Mouse (Mus musculus): ENCODE data around the gene Aldh9a1. TPM values are rescaled to one million over a fixed set of nuclear protein-coding genes. Genes with fewer than 3 reads are reported as not detected.

Gene Aldh9a1
- polyA plus RNA-seq, 1 experiment from 2014 or later: 56.9 TPM

GRCm38 (mm10) chr1:167391241-167391640 lies 41.5 kb downstream of the Aldh9a1 start:
- H3K4me1 ChIP-seq: peaks cover 13% of the 10 kb centered on the region
- H3K4me3 ChIP-seq: no peak overlapping the region
- H3K9me3 ChIP-seq: no peaks in the 10 kb centered on the region
- DNase-seq (ENCODE audit: low spot score): no peak
- H3K27me3 ChIP-seq (replicated peaks; ENCODE audit: low read depth, poor library complexity, severe bottlenecking): peaks cover 63% of the 10 kb centered on the region
- H3K27ac ChIP-seq (replicated peaks): no peak overlapping the region
- no peaks in the 10 kb centered on the region for H3K36me3 ChIP-seq (replicated peaks)
- WGBS: 77% methylated on average over 6 of the region's 6 CpGs

GRCm38 (mm10) chr1:167392031-167392640 lies 42.3 kb downstream of the Aldh9a1 start:
- no peak for DNase-seq (ENCODE audit: low spot score)
- Histone ChIP-seq H3K36me3 (replicated peaks) (no peaks in the 10 kb centered on the region), H3K4me1 (peaks cover 13% of the 10 kb centered on the region), H3K4me3 (peak overlapping the region; percentile 69), H3K27me3 (replicated peaks; ENCODE audit: low read depth, poor library complexity, severe bottlenecking) (peaks cover 68% of the 10 kb centered on the region), H3K27ac (replicated peaks) (no peak overlapping the region), H3K9me3 (no peaks in the 10 kb centered on the region)
- WGBS: 37% methylated on average over 2 of the region's 2 CpGs

DNA sequence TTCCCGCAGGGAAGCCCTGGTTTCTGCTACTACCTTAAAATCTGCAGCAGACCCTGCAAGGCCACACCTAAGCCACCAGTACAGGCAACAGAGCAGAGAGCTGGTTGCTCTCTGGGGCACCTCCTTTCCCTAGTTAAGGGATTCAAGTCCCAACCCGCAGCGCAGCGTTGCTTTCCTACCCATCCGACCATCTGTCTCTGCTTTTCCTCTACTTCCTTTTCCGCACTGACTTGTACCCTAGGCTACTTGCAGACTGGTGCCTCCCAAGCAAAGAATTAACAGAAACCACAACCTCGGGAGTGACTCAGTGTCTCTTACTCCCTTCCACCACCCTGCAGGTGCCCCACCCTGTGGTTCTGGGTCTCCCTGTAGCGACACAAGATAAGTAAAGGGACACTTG lies 42.9 kb downstream of the Aldh9a1 start:
- H3K4me1 ChIP-seq: peaks cover 13% of the 10 kb centered on the region
- peaks cover 66% of the 10 kb centered on the region for H3K27me3 ChIP-seq (replicated peaks; ENCODE audit: low read depth, poor library complexity, severe bottlenecking)
- peak overlapping the region; percentile 69 for H3K4me3 ChIP-seq
- no peaks in the 10 kb centered on the region for H3K9me3 ChIP-seq
- 11% methylated on average over 8 of the region's 8 CpGs for WGBS
- DNase-seq (ENCODE audit: low spot score): no peak
- no peak overlapping the region for H3K27ac ChIP-seq (replicated peaks)
- H3K36me3 ChIP-seq (replicated peaks): no peaks in the 10 kb centered on the region

DNA sequence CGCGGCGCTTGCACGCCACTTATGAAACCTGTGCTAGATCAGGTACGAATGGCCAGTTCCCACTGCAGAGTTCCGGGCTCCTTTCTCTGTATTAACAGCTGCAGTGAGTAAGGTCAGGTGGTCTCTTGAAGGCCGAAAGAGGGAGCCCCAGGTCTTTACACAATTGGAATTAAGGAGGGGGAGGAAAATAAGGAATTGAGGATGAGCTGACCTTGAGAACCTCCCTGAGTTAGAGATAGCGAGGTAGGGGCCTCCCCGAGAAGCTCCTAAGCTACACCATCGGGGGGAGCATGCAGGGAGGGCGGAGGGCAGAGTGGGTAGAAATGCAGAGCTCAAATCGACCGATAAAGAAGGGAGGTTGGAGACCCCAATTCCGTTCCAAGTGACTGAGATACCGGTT lies 43.5 kb downstream of the Aldh9a1 start:
- H3K27ac ChIP-seq (replicated peaks): peak overlapping the region; percentile 32; the same call in 1 of the 2 replicates
- peak overlapping the region; percentile 69 for H3K4me3 ChIP-seq
- H3K9me3 ChIP-seq: no peaks in the 10 kb centered on the region
- no peaks in the 10 kb centered on the region for H3K36me3 ChIP-seq (replicated peaks)
- peaks cover 13% of the 10 kb centered on the region for H3K4me1 ChIP-seq
- peaks cover 60% of the 10 kb centered on the region for H3K27me3 ChIP-seq (replicated peaks; ENCODE audit: low read depth, poor library complexity, severe bottlenecking)
- DNase-seq (ENCODE audit: low spot score): peak; percentile 15
- WGBS: 1% methylated on average over 15 of the region's 15 CpGs

DNA sequence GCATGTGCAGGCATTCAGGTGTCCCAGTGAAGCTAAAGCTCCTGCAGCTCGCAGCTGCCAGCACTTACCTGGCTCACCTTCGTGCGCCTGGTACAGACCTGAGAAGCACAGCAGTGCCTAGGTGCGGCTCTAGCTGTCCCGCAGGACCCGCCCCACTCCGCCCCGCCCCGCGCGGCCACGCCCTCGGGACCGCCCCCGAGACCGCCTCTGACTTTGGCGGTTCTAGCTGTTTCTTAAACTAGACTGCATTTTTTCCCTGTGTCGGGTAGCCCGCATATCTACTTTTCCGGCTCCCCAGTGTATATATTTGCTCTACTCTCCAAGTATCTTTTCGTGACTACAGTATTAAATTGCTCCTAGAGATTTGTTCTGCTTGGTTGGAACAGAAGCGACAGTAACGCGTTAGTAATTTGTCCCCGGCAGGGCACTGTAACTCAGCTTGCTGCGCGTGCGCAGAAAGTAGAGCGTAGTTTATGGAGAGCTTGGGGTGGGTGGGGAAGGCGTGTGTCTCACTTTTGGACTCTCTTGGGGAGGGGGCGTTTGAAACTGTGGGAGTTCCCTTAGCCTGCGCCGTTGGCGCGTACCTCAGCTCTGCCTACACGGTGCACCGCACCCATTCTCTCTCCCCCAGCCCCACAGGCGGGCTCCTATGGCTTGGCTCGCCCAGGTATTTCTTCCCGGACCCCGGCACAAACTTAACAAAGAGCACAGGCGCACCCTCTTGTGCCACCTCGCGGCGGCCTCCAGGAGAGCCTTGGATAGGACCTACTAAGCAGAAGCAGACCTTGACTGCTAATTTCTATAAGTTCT lies 44.1 kb downstream of the Aldh9a1 start, which contains the start of gene Mgst3:
Gene Mgst3 (minus strand): TSS at position 159 of the 810 bp plus-strand sequence.
- H3K27me3 ChIP-seq (replicated peaks; ENCODE audit: low read depth, poor library complexity, severe bottlenecking): peaks cover 55% of the 10 kb centered on the region
- H3K27ac ChIP-seq (replicated peaks): peak within 1 kb of the TSS; percentile 95
- under 1% methylated on average over 45 of the region's 45 CpGs for WGBS
- peaks cover 13% of the 10 kb centered on the region for H3K4me1 ChIP-seq
- H3K36me3 ChIP-seq (replicated peaks): no peaks in the 10 kb centered on the region
- H3K9me3 ChIP-seq: no peaks in the 10 kb centered on the region
- peak within 1 kb of the TSS; percentile 69 for H3K4me3 ChIP-seq
- peak; percentile 94 for DNase-seq (ENCODE audit: low spot score)

- H3K4me3 ChIP-seq: no peak overlapping the region
- H3K27me3 ChIP-seq (replicated peaks; ENCODE audit: low read depth, poor library complexity, severe bottlenecking): peaks cover 18% of the 10 kb centered on the region; the same call in 1 of the 2 replicates
- no peaks in the 10 kb centered on the region for H3K4me1 ChIP-seq
- H3K9me3 ChIP-seq: no peaks in the 10 kb centered on the region
- WGBS: 88% methylated on average over 4 of the region's 4 CpGs
- H3K27ac ChIP-seq (replicated peaks): no peak overlapping the region
- H3K36me3 ChIP-seq (replicated peaks): no peaks in the 10 kb centered on the region
- DNase-seq (ENCODE audit: low spot score): no peak
These were observed 55.4 kb downstream of the Aldh9a1 start for GRCm38 (mm10) chr1:167405237-167405636.

DNA sequence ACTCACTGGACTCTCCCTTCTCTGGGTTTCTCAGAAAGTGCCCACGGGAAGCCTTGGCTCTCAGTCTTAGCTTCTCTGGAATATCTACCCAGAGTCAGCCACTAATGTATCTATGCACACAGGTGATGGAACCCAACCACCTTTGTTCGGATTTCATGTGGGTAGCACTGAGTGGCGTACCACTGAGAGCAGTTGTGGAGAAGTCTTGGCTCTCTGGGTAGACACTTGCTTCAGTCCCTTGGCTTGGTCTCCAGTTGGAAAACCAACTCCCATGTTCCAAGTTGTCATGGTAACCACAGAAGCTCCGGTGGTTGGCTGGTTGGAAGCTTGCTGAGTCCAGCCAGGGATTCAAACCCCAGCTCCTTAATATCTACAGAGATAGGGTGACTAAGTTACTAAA lies 59.8 kb downstream of the Aldh9a1 start:
- 82% methylated on average over 4 of the region's 4 CpGs for WGBS
- H3K36me3 ChIP-seq (replicated peaks): no peaks in the 10 kb centered on the region
- DNase-seq (ENCODE audit: low spot score): no peak

DNA sequence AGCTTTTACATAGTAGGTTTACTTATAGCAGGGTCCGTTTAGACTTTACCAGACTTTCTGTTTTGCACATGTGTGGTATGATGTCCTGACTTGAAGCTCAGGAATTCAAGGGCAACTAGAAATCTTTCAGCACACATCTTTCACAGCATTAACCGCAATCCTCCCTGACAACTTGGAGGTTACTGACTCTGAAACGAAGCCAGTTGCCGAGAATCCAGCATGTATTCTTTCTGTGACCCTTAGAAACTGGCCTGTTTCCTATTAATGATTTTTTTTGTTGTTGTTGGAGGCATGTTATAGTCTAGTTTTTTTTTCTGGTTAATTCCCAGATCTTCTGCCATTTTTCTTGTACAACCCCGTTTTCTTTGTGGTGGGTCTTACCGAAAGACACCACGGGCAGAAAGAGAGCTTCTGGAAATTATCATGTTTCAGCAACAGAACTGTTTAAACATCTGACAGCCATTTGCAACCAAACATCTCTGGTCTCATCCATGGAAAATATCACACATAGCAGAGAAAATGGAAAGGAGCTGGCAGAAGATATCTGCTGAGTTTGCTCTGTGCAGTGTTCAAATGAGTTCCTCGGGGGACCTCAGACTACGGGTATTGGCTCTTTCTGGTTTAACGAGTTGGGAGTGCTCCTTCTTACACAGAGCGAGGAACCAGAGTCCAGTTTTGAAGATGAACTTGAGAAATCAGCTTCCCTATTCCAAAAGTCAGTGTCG lies 62.4 kb downstream of the Aldh9a1 start:
- no peak for DNase-seq (ENCODE audit: low spot score)
- H3K4me3 ChIP-seq: no peak overlapping the region
- 73% methylated on average over 12 of the region's 12 CpGs for WGBS
- H3K4me1 ChIP-seq: no peaks in the 10 kb centered on the region
- peaks cover 15% of the 10 kb centered on the region; the same call in 1 of the 2 replicates for H3K27me3 ChIP-seq (replicated peaks; ENCODE audit: low read depth, poor library complexity, severe bottlenecking)
- H3K36me3 ChIP-seq (replicated peaks): no peaks in the 10 kb centered on the region
- H3K27ac ChIP-seq (replicated peaks): no peak overlapping the region
- H3K9me3 ChIP-seq: no peaks in the 10 kb centered on the region

More for the DNA sequence above, 59.8 kb downstream of the Aldh9a1 start:
- Histone ChIP-seq H3K9me3 (no peaks in the 10 kb centered on the region), H3K4me3 (no peak overlapping the region), H3K27me3 (replicated peaks; ENCODE audit: low read depth, poor library complexity, severe bottlenecking) (peaks cover 23% of the 10 kb centered on the region; the same call in 1 of the 2 replicates), H3K4me1 (no peaks in the 10 kb centered on the region), H3K27ac (replicated peaks) (no peak overlapping the region)

DNA sequence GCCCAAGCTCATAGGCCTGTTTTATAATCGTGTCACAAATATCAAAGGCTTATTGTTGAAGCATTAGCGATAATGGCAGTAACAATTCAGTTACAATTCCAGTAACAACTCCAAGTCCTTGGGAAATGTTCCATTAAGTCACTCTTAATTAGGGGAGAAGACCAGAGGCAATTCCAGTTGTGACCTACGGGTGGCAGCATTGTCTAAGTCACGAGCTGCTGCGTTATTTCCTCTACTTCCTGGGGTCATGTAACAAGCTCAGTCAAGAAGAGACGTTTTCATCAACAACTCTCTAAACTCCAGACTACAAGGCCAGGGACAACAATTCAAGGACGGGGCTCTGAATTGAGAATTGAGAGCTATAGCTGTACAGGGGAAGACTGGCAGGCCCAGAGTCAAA lies 65.1 kb downstream of the Aldh9a1 start:
- WGBS: 5% methylated on average over 7 of the region's 7 CpGs
- no peak overlapping the region for H3K27ac ChIP-seq (replicated peaks)
- H3K4me3 ChIP-seq: no peak overlapping the region
- no peaks in the 10 kb centered on the region for H3K4me1 ChIP-seq
- H3K36me3 ChIP-seq (replicated peaks): no peaks in the 10 kb centered on the region
- peaks cover 7% of the 10 kb centered on the region; the same call in 1 of the 2 replicates for H3K27me3 ChIP-seq (replicated peaks; ENCODE audit: low read depth, poor library complexity, severe bottlenecking)
- DNase-seq (ENCODE audit: low spot score): peak; percentile 78
- no peaks in the 10 kb centered on the region for H3K9me3 ChIP-seq

Small RNAs within 50 kb of the gene (microRNA-seq; reads per million reads assigned to microRNA genes)
- 4.0 reads per million, percentile 8 among the genes with 10 or more reads in this experiment for gene Gm25911

Other genes with a start within 250 kb of the Aldh9a1 start
- 120 and 128 TPM in 2 replicates for gene Uck2, start 64.7 kb upstream of the Aldh9a1 start, polyA plus RNA-seq (2016; fragmentation: Nextera tagmentation; extraction: Ambion mirVana)
- 65.4 and 65.7 TPM in 2 replicates for gene Tmco1, start 41.6 kb upstream of the Aldh9a1 start, polyA plus RNA-seq (2016; fragmentation: Nextera tagmentation; extraction: Ambion mirVana)
- gene Mgst3, start 43.9 kb downstream of the Aldh9a1 start, polyA plus RNA-seq (2016; fragmentation: Nextera tagmentation; extraction: Ambion mirVana): 52.1 and 53.1 TPM in 2 replicates
- gene Lrrc52, start 116.8 kb downstream of the Aldh9a1 start, polyA plus RNA-seq (2016; fragmentation: Nextera tagmentation; extraction: Ambion mirVana): not detected in 2 replicates
- gene Rxrg, start 248.4 kb downstream of the Aldh9a1 start, polyA plus RNA-seq (2016; fragmentation: Nextera tagmentation; extraction: Ambion mirVana): 3.6 and 4.0 TPM in 2 replicates

All from embryonic facial prominence, embryonic 10.5 days (tissue).